Mouse (Mus musculus) layer of hippocampus, adult 2 months (tissue): ENCODE results near the gene Bbx. TPM values are rescaled to one million over a fixed set of nuclear protein-coding genes. Genes with fewer than 3 reads are reported as not detected.

Experiments used
- DNase-seq, 2 experiments: peaks; one replicate each; pipeline ENCODE4 v3.0.0; 2022; ENCODE audit warnings: low spot score in 2 of 2
- H3K27ac ChIP-seq: fragments of 200-600 bp; 2 replicates; pipeline ENCODE4 v1.8.1; 2022
- H3K4me3 ChIP-seq: fragments of 200-600 bp; 2 replicates; pipeline ENCODE4 v1.8.1; 2022; ENCODE audit warnings: mild to moderate bottlenecking
- CTCF ChIP-seq: fragments of 200-600 bp; conservative IDR thresholded peaks from 2 replicates; pipeline ENCODE4 v1.8.1; 2022; ENCODE audit warnings: antibody characterized with exemption, mild to moderate bottlenecking, moderate library complexity
- total RNA-seq, 2 experiments: library from RNA; stranded (reverse); gene quantifications; 2 replicates each; pipeline ENCODE4 v1.2.3; 2021

Gene Bbx
- total RNA-seq, 2 experiments from 2014 or later, result 27.5 to 28.4 TPM

GRCm38 (mm10) chr16:50381351-50381746 is 50.8 kb downstream of the Bbx start:
- Histone ChIP-seq H3K27ac (peak overlapping the region; percentile 70), H3K4me3 (peak overlapping the region; percentile 52)
- TF ChIP-seq CTCF, result no peak
- peak; percentile 27 to 49 for DNase-seq

- TF ChIP-seq CTCF, result peak; percentile 87
- peak; percentile 70 to 82 for DNase-seq
- H3K4me3 ChIP-seq, result peak overlapping the region; percentile 52
- peak overlapping the region; percentile 70 for H3K27ac ChIP-seq
Measured at GRCm38 (mm10) chr16:50380682-50381350, 51.4 kb downstream of the Bbx start.

- no peak for TF ChIP-seq CTCF
- no peak for DNase-seq
- Histone ChIP-seq H3K27ac (no peak overlapping the region), H3K4me3 (no peak overlapping the region)
Measured at GRCm38 (mm10) chr16:50380232-50380631, 52.0 kb downstream of the Bbx start.

GRCm38 (mm10) chr16:50374611-50375010 is 57.6 kb downstream of the Bbx start:
- DNase-seq, result peak in 1 of 2 experiments; percentile 22
- no peak overlapping the region for H3K27ac ChIP-seq
- H3K4me3 ChIP-seq, result no peak overlapping the region
- TF ChIP-seq CTCF, result peak; percentile 83

GRCm38 (mm10) chr16:50373685-50374084 is 58.5 kb downstream of the Bbx start:
- H3K27ac ChIP-seq, result no peak overlapping the region
- DNase-seq, result no peak
- TF ChIP-seq CTCF, result no peak
- H3K4me3 ChIP-seq, result no peak overlapping the region

GRCm38 (mm10) chr16:50372543-50372942 is 59.6 kb downstream of the Bbx start:
- Histone ChIP-seq H3K27ac (no peak overlapping the region), H3K4me3 (no peak overlapping the region)
- no peak for DNase-seq
- TF ChIP-seq CTCF, result no peak

GRCm38 (mm10) chr16:50371460-50371859 is 60.7 kb downstream of the Bbx start:
- no peak for DNase-seq
- no peak for TF ChIP-seq CTCF
- H3K4me3 ChIP-seq, result no peak overlapping the region
- no peak overlapping the region for H3K27ac ChIP-seq

- no peak overlapping the region for H3K27ac ChIP-seq
- TF ChIP-seq CTCF, result no peak
- H3K4me3 ChIP-seq, result no peak overlapping the region
- no peak for DNase-seq
Measured at GRCm38 (mm10) chr16:50370423-50370822, 61.8 kb downstream of the Bbx start.

- Histone ChIP-seq H3K27ac (no peak overlapping the region), H3K4me3 (no peak overlapping the region)
- no peak for DNase-seq
- no peak for TF ChIP-seq CTCF
Measured at GRCm38 (mm10) chr16:50366556-50366955, 65.6 kb downstream of the Bbx start.

GRCm38 (mm10) chr16:50364189-50365059 is 67.8 kb downstream of the Bbx start:
- Histone ChIP-seq H3K4me3 (peak overlapping the region; percentile 62), H3K27ac (peak overlapping the region; percentile 85)
- peak; percentile 31 to 47 for DNase-seq
- no peak for TF ChIP-seq CTCF

GRCm38 (mm10) chr16:50363443-50364188 is 68.6 kb downstream of the Bbx start:
- Histone ChIP-seq H3K27ac (peak overlapping the region; percentile 85), H3K4me3 (peak overlapping the region; percentile 62)
- DNase-seq, result no peak
- TF ChIP-seq CTCF, result no peak

- no peak for DNase-seq
- TF ChIP-seq CTCF, result no peak
- H3K4me3 ChIP-seq, result no peak overlapping the region
- H3K27ac ChIP-seq, result no peak overlapping the region
Measured at GRCm38 (mm10) chr16:50360631-50361030, 71.6 kb downstream of the Bbx start.

GRCm38 (mm10) chr16:50329684-50330083 is 102.5 kb downstream of the Bbx start:
- DNase-seq, result no peak
- no peak for TF ChIP-seq CTCF

More at GRCm38 (mm10) chr16:50329684-50330083, 102.5 kb downstream of the Bbx start:
- no peak overlapping the region for H3K27ac ChIP-seq
- H3K4me3 ChIP-seq, result no peak overlapping the region
